Mouse (Mus musculus): ENCODE results near the gene Tmem82.

DNA sequence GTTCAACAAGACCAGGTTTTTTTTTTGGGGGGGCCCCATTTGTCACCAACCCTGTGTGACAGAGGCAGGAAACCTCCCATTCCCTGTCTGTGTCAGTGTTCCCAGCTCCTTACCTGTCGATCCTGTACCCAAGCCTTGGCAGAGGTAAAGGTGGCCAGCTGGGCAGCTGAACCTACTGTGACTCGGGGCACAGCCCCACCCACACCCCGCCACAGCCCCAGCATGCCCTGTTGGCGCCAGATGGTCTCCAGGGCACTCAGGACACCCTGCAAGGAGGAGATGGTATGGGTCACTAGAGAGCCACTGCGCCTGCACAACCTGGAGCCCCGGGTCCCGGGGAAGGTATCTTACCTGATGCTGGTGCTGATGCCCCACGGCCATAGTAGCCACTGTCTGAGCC lies 3.7 kb upstream of the Tmem82 start:
- TF ChIP-seq CTCF (IDR thresholded peaks at IDR 0.05; ENCODE audit: borderline replicate concordance, control insufficient read depth, extremely low read depth, insufficient read depth, low read length, poor library complexity) (no peak), POLR2A (IDR thresholded peaks at IDR 0.05; ENCODE audit: control insufficient read depth, extremely low read depth, insufficient read depth, low read length, poor library complexity) (no peak)

Measured in thymus, adult 2 months (tissue).